Comparison of ENCODE assay signal across 8 mouse cellular contexts in the genomic region with DNA sequence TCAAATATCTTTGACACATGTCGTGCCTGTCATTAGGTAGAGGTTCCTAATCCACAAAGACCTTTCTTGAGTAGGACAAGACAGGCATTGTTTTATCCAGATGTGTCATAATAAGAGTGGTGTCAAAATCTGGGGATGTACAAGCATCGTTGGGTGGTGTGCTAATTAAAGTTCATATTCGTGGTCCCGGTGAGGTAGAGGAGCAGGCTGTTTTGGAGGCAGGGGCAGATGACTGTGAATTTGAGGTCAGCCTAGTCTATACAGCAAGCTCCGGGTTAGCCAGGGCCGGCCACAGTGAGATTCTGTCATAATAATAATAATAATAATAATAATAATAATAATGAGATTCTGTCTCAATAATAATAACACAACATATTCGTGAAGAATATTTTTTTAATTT. TPM values are rescaled to one million over a fixed set of nuclear protein-coding genes. Genes with fewer than 3 reads are reported as not detected.
DNase-seq lines count a peak whose midpoint lies in the region; ATAC-seq and TF ChIP-seq lines count a peak whose summit lies in the region.

No protein-coding gene starts in this region.

- H3K9ac ChIP-seq in embryonic facial prominence, embryonic 12.5 days = peak overlapping the region; percentile 92
- H3K9ac ChIP-seq in intestine, embryonic 16.5 days (ENCODE audit: low read depth, low read length) = peak overlapping the region; percentile 88
- H3K9ac ChIP-seq in neural tube, embryonic 14.5 days (replicated peaks; ENCODE audit: low read depth, low read length) = peak overlapping the region; percentile 94

- peak overlapping the region; percentile 61 for H3K4me2 ChIP-seq in embryonic facial prominence, embryonic 12.5 days (replicated peaks)
- peak overlapping the region; percentile 53 for H3K4me2 ChIP-seq in intestine, embryonic 16.5 days (ENCODE audit: low read depth, low read length)
- H3K4me2 ChIP-seq in neural tube, embryonic 14.5 days (ENCODE audit: low read depth, low read length) = peak overlapping the region; percentile 61

- no peak for ATAC-seq in embryonic facial prominence, embryonic 12.5 days (ENCODE audit: insufficient number of reproducible peaks, insufficient read depth, low FRiP score, low TSS enrichment)
- no peak for ATAC-seq in intestine, embryonic 16.5 days
- no peak for ATAC-seq in neural tube, embryonic 14.5 days (ENCODE audit: low read depth)

- DNase-seq in lung, adult 2 months = no peak
- no peak for DNase-seq in lung, postnatal 36 days
- no peak for DNase-seq in layer of hippocampus, adult 11-12 months (ENCODE audit: low spot score)
- no peak for DNase-seq in adrenal gland, postnatal 4 days (ENCODE audit: low spot score in 2 of 2)
- no peak for DNase-seq in left cerebral cortex, postnatal 36 days (ENCODE audit: low spot score in 2 of 2)

- no peaks in the 10 kb centered on the region for H3K27me3 ChIP-seq in embryonic facial prominence, embryonic 12.5 days
- no peaks in the 10 kb centered on the region for H3K27me3 ChIP-seq in intestine, embryonic 16.5 days (replicated peaks; ENCODE audit: control insufficient read depth, insufficient read depth, low read length)
- no peaks in the 10 kb centered on the region for H3K27me3 ChIP-seq in neural tube, embryonic 14.5 days (ENCODE audit: control insufficient read depth, insufficient read depth, low read length)

- H3K9me3 ChIP-seq in embryonic facial prominence, embryonic 12.5 days = no peaks in the 10 kb centered on the region
- no peaks in the 10 kb centered on the region for H3K9me3 ChIP-seq in intestine, embryonic 16.5 days (ENCODE audit: control insufficient read depth, low read length)
- H3K9me3 ChIP-seq in neural tube, embryonic 14.5 days (ENCODE audit: control insufficient read depth, low read length) = no peaks in the 10 kb centered on the region

- intact Hi-C loops in left cerebral cortex, postnatal 36 days (cut with DNase I) = no loop called here

- no peaks in the 10 kb centered on the region for H3K36me3 ChIP-seq in embryonic facial prominence, embryonic 12.5 days
- no peaks in the 10 kb centered on the region for H3K36me3 ChIP-seq in intestine, embryonic 16.5 days (ENCODE audit: control insufficient read depth, insufficient read depth, low read length)
- H3K36me3 ChIP-seq in neural tube, embryonic 14.5 days (ENCODE audit: control insufficient read depth, insufficient read depth, low read length) = no peaks in the 10 kb centered on the region

- TF ChIP-seq POLR2A in lung, adult 2 months (IDR thresholded peaks at IDR 0.05; ENCODE audit: borderline replicate concordance, extremely low read depth, low read depth, low read length) = no peak

- H3K27ac ChIP-seq in embryonic facial prominence, embryonic 12.5 days = no peak overlapping the region
- H3K27ac ChIP-seq in intestine, embryonic 16.5 days (ENCODE audit: low read length) = no peak overlapping the region
- H3K27ac ChIP-seq in neural tube, embryonic 14.5 days (ENCODE audit: low read depth, low read length) = no peak overlapping the region

- TF ChIP-seq CTCF in lung, adult 2 months (IDR thresholded peaks at IDR 0.05; ENCODE audit: insufficient read depth, low read length) = no peak

- H3K4me3 ChIP-seq in lung, adult 2 months (replicated peaks; ENCODE audit: extremely low read depth, low read depth, low read length) = peak overlapping the region; percentile 90
- peak overlapping the region; percentile 84 for H3K4me3 ChIP-seq in embryonic facial prominence, embryonic 12.5 days
- peak overlapping the region; percentile 72 for H3K4me3 ChIP-seq in intestine, embryonic 16.5 days (ENCODE audit: low read length)
- H3K4me3 ChIP-seq in neural tube, embryonic 14.5 days (ENCODE audit: low read depth, low read length) = peak overlapping the region; percentile 95

- H3K4me1 ChIP-seq in lung, adult 2 months (ENCODE audit: control insufficient read depth, insufficient read depth, low read length) = peaks cover 3% of the 10 kb centered on the region; the same call in 1 of the 2 replicates
- peaks cover 12% of the 10 kb centered on the region; the same call in 1 of the 2 replicates for H3K4me1 ChIP-seq in embryonic facial prominence, embryonic 12.5 days
- H3K4me1 ChIP-seq in intestine, embryonic 16.5 days (ENCODE audit: control insufficient read depth, insufficient read depth, low read length) = peaks cover 9% of the 10 kb centered on the region; the same call in 1 of the 2 replicates
- peaks cover 6% of the 10 kb centered on the region for H3K4me1 ChIP-seq in neural tube, embryonic 14.5 days (ENCODE audit: control insufficient read depth, insufficient read depth, low read length)

- WGBS in lung, adult 2 months = 19% methylated on average over 7 of the region's 7 CpGs
- WGBS in embryonic facial prominence, embryonic 12.5 days = 33% methylated on average over 7 of the region's 7 CpGs
- WGBS in intestine, embryonic 16.5 days = 30% methylated on average over 7 of the region's 7 CpGs
- 49% methylated on average over 7 of the region's 7 CpGs for WGBS in neural tube, embryonic 14.5 days

RNA-seq across cellular contexts. Expression of gene Mdm4, which starts 5.9 kb away (rescaled TPM):
- polyA plus RNA-seq in lung, adult 2 months (2012; rRNA removed) = 28.8 and 45.9 TPM in 2 replicates
- polyA plus RNA-seq in embryonic facial prominence, embryonic 12.5 days (2016; fragmentation: Nextera tagmentation; extraction: Ambion mirVana) = 46.9 and 49.0 TPM in 2 replicates
- polyA plus RNA-seq in intestine, embryonic 16.5 days (2015; fragmentation: Nextera tagmentation; extraction: Ambion mirVana) = 19.1 and 24.1 TPM in 2 replicates
- 50.9 and 78.8 TPM in 2 replicates for polyA plus RNA-seq in neural tube, embryonic 14.5 days (2014; fragmentation: Nextera tagmentation; extraction: Ambion mirVana)
- total RNA-seq in adrenal gland, postnatal 4 days (2021) = 100 to 1,000 TPM; 119 to 122 TPM
- total RNA-seq in left cerebral cortex, postnatal 36 days (2021) = 10 to 100 TPM; 63.2 to 91.1 TPM

RNA-seq across cellular contexts. Expression of gene Pik3c2b, which starts 21.0 kb away (rescaled TPM):
- 10.1 and 11.9 TPM in 2 replicates for polyA plus RNA-seq in lung, adult 2 months (2012; rRNA removed)
- polyA plus RNA-seq in embryonic facial prominence, embryonic 12.5 days (2016; fragmentation: Nextera tagmentation; extraction: Ambion mirVana) = 9.8 and 10.8 TPM in 2 replicates
- polyA plus RNA-seq in intestine, embryonic 16.5 days (2015; fragmentation: Nextera tagmentation; extraction: Ambion mirVana) = 5.2 and 5.3 TPM in 2 replicates
- 14.2 and 17.2 TPM in 2 replicates for polyA plus RNA-seq in neural tube, embryonic 14.5 days (2014; fragmentation: Nextera tagmentation; extraction: Ambion mirVana)
- 10 to 100 TPM; 11.0 to 11.2 TPM for total RNA-seq in adrenal gland, postnatal 4 days (2021)
- total RNA-seq in left cerebral cortex, postnatal 36 days (2021) = 10 to 100 TPM; 12.4 to 18.6 TPM
